Comparison of ENCODE assay signal across 14 mouse cellular contexts in genomic region chr9:21028560-21029110, GRCm38 (mm10). TPM values are rescaled to one million over a fixed set of nuclear protein-coding genes. Genes with fewer than 3 reads are reported as not detected.
DNase-seq lines count a peak whose midpoint lies in the region; ATAC-seq and TF ChIP-seq lines count a peak whose summit lies in the region.
"Had no signal": no experiment of that assay in that cellular context is flagged by ENCODE, and none has a peak within 500 bp of the region (broad histone marks: within the 10 kb centered on the region; RNA-seq: fewer than 3 reads in every experiment).

No protein-coding gene starts in this region.

- H3K4me2 ChIP-seq in heart, embryonic 11.5 days = peak overlapping the region; percentile 94; the same call in 1 of the 2 replicates
- no peak overlapping the region for H3K4me2 ChIP-seq in myocyte (ENCODE audit: low read depth)

- TF ChIP-seq POLR2A in myocyte (IDR thresholded peaks at IDR 0.05; ENCODE audit: insufficient read length, low read depth) = no peak

- DNase-seq in heart, adult 18-20 months = no peak
- peak; percentile 1 for DNase-seq in lung, postnatal 10 days
- DNase-seq in lung, postnatal 4 days = no peak
- no peak for DNase-seq in layer of hippocampus, adult 2 months (ENCODE audit: low spot score in 2 of 2)
- DNase-seq in kidney, postnatal 36 days = no peak

- no peak overlapping the region for H3K9ac ChIP-seq in heart, embryonic 11.5 days (ENCODE audit: low read depth, low read length)

- no peaks in the 10 kb centered on the region for H3K9me3 ChIP-seq in heart, embryonic 11.5 days (replicated peaks; ENCODE audit: control insufficient read depth, low read length)
- H3K9me3 ChIP-seq in erythroblast, embryonic 14.5 days (ENCODE audit: control insufficient read depth, low read length) = no peaks in the 10 kb centered on the region

- peak overlapping the region; percentile 31 for H3K27ac ChIP-seq in heart, embryonic 11.5 days (ENCODE audit: low read depth, low read length)
- H3K27ac ChIP-seq in layer of hippocampus, adult 2 months = no peak overlapping the region
- H3K27ac ChIP-seq: hindbrain, embryonic 14.5 days had no signal

- no peak for ATAC-seq in heart, embryonic 11.5 days (replicated peaks; ENCODE audit: insufficient number of reproducible peaks, low FRiP score, low TSS enrichment)

- peaks cover 61% of the 10 kb centered on the region for H3K27me3 ChIP-seq in heart, embryonic 11.5 days (ENCODE audit: control insufficient read depth, insufficient read depth, low read length)
- H3K27me3 ChIP-seq in erythroblast, embryonic 14.5 days (ENCODE audit: control insufficient read depth) = peaks cover 23% of the 10 kb centered on the region
- peaks cover 4% of the 10 kb centered on the region for H3K27me3 ChIP-seq in myocyte (ENCODE audit: control insufficient read depth, insufficient read depth, insufficient read length)

- H3K79me2 ChIP-seq in myocyte (ENCODE audit: control insufficient read depth, insufficient read depth) = no peaks in the 10 kb centered on the region

- peaks cover 34% of the 10 kb centered on the region for H3K4me1 ChIP-seq in heart, embryonic 11.5 days (ENCODE audit: control insufficient read depth, insufficient read depth, low read length)
- H3K4me1 ChIP-seq in erythroblast, embryonic 14.5 days (ENCODE audit: control insufficient read depth) = peaks cover 74% of the 10 kb centered on the region

- no peak overlapping the region for H3ac ChIP-seq in myocyte (ENCODE audit: control insufficient read depth, insufficient read length)

- no peak overlapping the region for H3K4me3 ChIP-seq in heart, embryonic 11.5 days (ENCODE audit: low read depth, low read length)
- H3K4me3 ChIP-seq in erythroblast, embryonic 14.5 days (replicated peaks) = peak overlapping the region; percentile 70
- H3K4me3 ChIP-seq in myocyte = peak overlapping the region; percentile 45
- no peak overlapping the region for H3K4me3 ChIP-seq in layer of hippocampus, adult 2 months

- H3K36me3 ChIP-seq in heart, embryonic 11.5 days (ENCODE audit: control insufficient read depth, insufficient read depth, low read length) = no peaks in the 10 kb centered on the region
- H3K36me3 ChIP-seq in erythroblast, embryonic 14.5 days (ENCODE audit: control insufficient read depth) = peaks cover 36% of the 10 kb centered on the region
- no peaks in the 10 kb centered on the region for H3K36me3 ChIP-seq in myocyte (ENCODE audit: control insufficient read depth, insufficient read depth)

- TF ChIP-seq CTCF in layer of hippocampus, adult 2 months (conservative IDR thresholded peaks at IDR 0.05) = no peak

- WGBS in heart, embryonic 11.5 days (ENCODE audit: insufficient replicate concordance) = 67% methylated on average over 6 of the region's 6 CpGs

TF ChIP-seq in myocyte, 11 proteins besides CTCF, POLR2A, EP300 and RAD21:
- no peak for TF ChIP-seq E2F4 (IDR thresholded peaks at IDR 0.05; ENCODE audit: insufficient read depth)
- TF ChIP-seq SRF (IDR thresholded peaks at IDR 0.05; ENCODE audit: control insufficient read depth, insufficient read length, low read depth) = no peak
- no peak for TF ChIP-seq TCF3 (IDR thresholded peaks at IDR 0.05; ENCODE audit: insufficient read length, low read depth)
- no peak for TF ChIP-seq MAX (IDR thresholded peaks at IDR 0.05; ENCODE audit: low read depth)
- TF ChIP-seq USF1 (IDR thresholded peaks at IDR 0.05; ENCODE audit: low read depth) = no peak

RNA-seq across cellular contexts. Expression of gene Icam4, which starts 0.5 kb away (rescaled TPM):
- polyA plus RNA-seq in heart, embryonic 11.5 days (2014; fragmentation: Nextera tagmentation; extraction: Ambion mirVana) = 18.9 and 25.4 TPM in 2 replicates
- total RNA-seq in heart, adult 18-20 months (2021) = 1 to 10 TPM; 1.2 to 1.3 TPM
- 105 and 134 TPM in 2 replicates for polyA plus RNA-seq in erythroblast, embryonic 14.5 days (2012)
- polyA plus RNA-seq in myocyte (2012; fragmentation: generic; extraction: Trizol) = 0.73 TPM
- total RNA-seq in layer of hippocampus, adult 2 months (2021) = under 1 TPM; 0.83 to 0.84 TPM
- total RNA-seq: gastrocnemius, postnatal 4 days; neutrophil, adult 5-6 weeks had no signal

RNA-seq across cellular contexts. Expression of gene Icam5, which starts 3.2 kb away (rescaled TPM):
- polyA plus RNA-seq in heart, embryonic 11.5 days (2014; fragmentation: Nextera tagmentation; extraction: Ambion mirVana) = not detected in 2 replicates
- not detected for total RNA-seq in heart, adult 18-20 months (2021)
- polyA plus RNA-seq in erythroblast, embryonic 14.5 days (2012) = 0.63 and 0.86 TPM in 2 replicates
- polyA plus RNA-seq in myocyte (2012; fragmentation: generic; extraction: Trizol) = 0.25 TPM
- total RNA-seq in layer of hippocampus, adult 2 months (2021) = 100 to 1,000 TPM; 363 to 382 TPM
- total RNA-seq: liver, adult 2 months; neutrophil, adult 5-6 weeks had no signal

RNA-seq across cellular contexts. Expression of gene Icam1, which starts 12.8 kb away (rescaled TPM):
- 8.1 and 8.5 TPM in 2 replicates for polyA plus RNA-seq in heart, embryonic 11.5 days (2014; fragmentation: Nextera tagmentation; extraction: Ambion mirVana)
- 1 to 10 TPM; 8.7 to 9.1 TPM for total RNA-seq in heart, adult 18-20 months (2021)
- 0.04 and 0.11 TPM in 2 replicates for polyA plus RNA-seq in erythroblast, embryonic 14.5 days (2012)
- 0.06 TPM for polyA plus RNA-seq in myocyte (2012; fragmentation: generic; extraction: Trizol)
- total RNA-seq in layer of hippocampus, adult 2 months (2021) = 1 to 10 TPM; 2.6 to 2.8 TPM

RNA-seq across cellular contexts. Expression of gene Mrpl4, which starts 26.1 kb away (rescaled TPM):
- 140 and 147 TPM in 2 replicates for polyA plus RNA-seq in heart, embryonic 11.5 days (2014; fragmentation: Nextera tagmentation; extraction: Ambion mirVana)
- total RNA-seq in heart, adult 18-20 months (2021) = 100 to 1,000 TPM; 130 to 138 TPM
- 11.7 and 15.4 TPM in 2 replicates for polyA plus RNA-seq in erythroblast, embryonic 14.5 days (2012)
- polyA plus RNA-seq in myocyte (2012; fragmentation: generic; extraction: Trizol) = 110 TPM
- 10 to 100 TPM; 63.8 to 64.6 TPM for total RNA-seq in layer of hippocampus, adult 2 months (2021)

RNA-seq across cellular contexts. Expression of gene Zglp1, which starts 38.3 kb away (rescaled TPM):
- 0.28 and 1.8 TPM in 2 replicates for polyA plus RNA-seq in heart, embryonic 11.5 days (2014; fragmentation: Nextera tagmentation; extraction: Ambion mirVana)
- not detected for total RNA-seq in heart, adult 18-20 months (2021)
- polyA plus RNA-seq in erythroblast, embryonic 14.5 days (2012) = 1.4 and 1.9 TPM in 2 replicates
- 0.26 TPM for polyA plus RNA-seq in myocyte (2012; fragmentation: generic; extraction: Trizol)
- under 1 TPM in 1 of 2 experiments, not detected in 1; 0.71 TPM for total RNA-seq in layer of hippocampus, adult 2 months (2021)
- total RNA-seq: gastrocnemius, postnatal 4 days; liver, adult 2 months; neutrophil, adult 5-6 weeks had no signal
- polyA plus RNA-seq: frontal cortex, adult 2 months; intestine, postnatal 0 days had no signal

Comparison
In these comparisons a context has a peak if more than half of its experiments do, and no peak if none do; other contexts are left out.
1. H3K4me3 ChIP-seq: peak in erythroblast, embryonic 14.5 days (single experiment) and myocyte (single experiment); none in heart, embryonic 11.5 days (single experiment) and layer of hippocampus, adult 2 months (single experiment).
2. RNA of gene Icam4, which starts 0.5 kb away (polyA plus RNA-seq): 105 to 134 TPM in erythroblast, embryonic 14.5 days and 18.9 to 25.4 TPM in heart, embryonic 11.5 days; 0.73 TPM in myocyte (single experiment); every median in the first group is over 10 times any median in the second.